Mouse (Mus musculus): Measurements from ENCODE around the gene Ggt6.

DNA sequence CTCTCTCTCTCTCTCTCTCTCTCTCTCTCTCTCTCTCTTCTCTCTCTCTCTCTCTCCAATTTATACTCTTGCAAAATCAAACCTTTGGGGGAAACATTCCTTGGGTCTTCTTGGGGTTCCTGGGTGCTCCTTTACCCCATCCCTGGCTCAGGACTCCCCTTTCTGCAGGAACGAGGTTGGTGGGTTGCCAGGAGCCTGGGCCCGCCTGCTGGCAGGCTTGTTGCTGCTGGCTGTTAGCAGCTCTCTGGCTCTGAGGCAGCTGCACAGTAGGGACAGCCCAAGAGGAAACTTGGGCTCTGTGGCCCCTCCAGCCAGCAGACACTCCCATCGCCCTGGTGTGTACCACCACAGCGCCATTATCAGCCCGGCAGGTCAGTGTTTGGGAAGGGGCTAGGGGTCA, 945 bp downstream of the Ggt6 start:
- TF ChIP-seq CTCF (IDR thresholded peaks at IDR 0.05; ENCODE audit: control insufficient read depth, insufficient read depth, insufficient read length) (no peak), MYOG (IDR thresholded peaks at IDR 0.05; ENCODE audit: control insufficient read depth, extremely low read depth, insufficient read length) (no peak), MAX (IDR thresholded peaks at IDR 0.05) (no peak), USF1 (IDR thresholded peaks at IDR 0.05; ENCODE audit: low read depth) (no peak), MYOD1 (IDR thresholded peaks at IDR 0.05; ENCODE audit: control insufficient read depth, insufficient read length, low read depth) (no peak), FOSL1 (IDR thresholded peaks at IDR 0.05; ENCODE audit: insufficient read depth, low read length, poor library complexity, severe bottlenecking) (no peak), CEBPB (IDR thresholded peaks at IDR 0.05; ENCODE audit: low read depth) (no peak)

Data from C2C12 (cell line).